Mouse (Mus musculus): ENCODE results near the gene Mgat4d.
"Not testable (repeated sequence)": the region's sequence is repeated elsewhere in the genome, so short reads cannot be mapped to it uniquely, and the experiment has no call there.

DNA sequence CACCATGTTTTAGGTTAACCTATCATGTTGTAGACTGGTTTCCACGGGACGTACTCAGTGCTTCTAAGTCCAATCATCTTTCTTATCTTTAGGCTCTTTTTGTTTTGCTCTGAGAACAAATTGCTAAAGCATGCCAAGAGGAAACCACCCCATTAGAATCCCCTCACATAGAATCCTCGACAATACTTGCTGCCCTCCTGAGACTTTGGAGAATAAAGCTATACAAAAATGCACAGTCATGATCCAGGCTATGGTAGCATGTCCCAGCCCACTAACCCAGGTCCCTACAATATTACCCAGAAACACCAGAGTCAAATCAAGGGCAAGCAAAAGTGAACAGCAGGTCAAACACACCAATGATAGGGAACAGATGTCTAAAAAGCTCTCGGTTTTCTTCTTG is 33.2 kb upstream of the Mgat4d start:
- TF ChIP-seq CTCF (IDR thresholded peaks at IDR 0.05; ENCODE audit: extremely low read depth, insufficient read depth, insufficient read length, insufficient replicate concordance); POLR2A (IDR thresholded peaks at IDR 0.05; ENCODE audit: low read depth, low read length): not testable (repeated sequence)

Measured in spleen, adult 2 months (tissue).